Mouse (Mus musculus): ENCODE results near the gene Smg1. TPM values are rescaled to one million over a fixed set of nuclear protein-coding genes. Genes with fewer than 3 reads are reported as not detected.

The Smg1 gene
- total RNA-seq, 2 experiments from 2014 or later: 66.7 to 76.8 TPM

- DNase-seq (ENCODE audit: low spot score in 2 of 2): no peak
These were observed 99.9 kb downstream of the Smg1 start for GRCm38 (mm10) chr7:118143602-118144001.

- DNase-seq (ENCODE audit: low spot score in 2 of 2): no peak
These were observed 100.3 kb downstream of the Smg1 start for GRCm38 (mm10) chr7:118143123-118143522.

GRCm38 (mm10) chr7:118141271-118141670 is 102.2 kb downstream of the Smg1 start:
- DNase-seq (ENCODE audit: low spot score in 2 of 2): no peak

- DNase-seq (ENCODE audit: low spot score in 2 of 2): no peak
These were observed 108.3 kb downstream of the Smg1 start for GRCm38 (mm10) chr7:118135128-118135527.

- peak; percentile 95 for DNase-seq (ENCODE audit: low spot score in 2 of 2)
These were observed 113.9 kb downstream of the Smg1 start, which contains the start of gene Arl6ip1 for GRCm38 (mm10) chr7:118129430-118130041. Gene Arl6ip1, minus strand, starts transcription at chr7:118129662.

- no peak for DNase-seq (ENCODE audit: low spot score in 2 of 2)
These were observed 114.5 kb downstream of the Smg1 start for GRCm38 (mm10) chr7:118128925-118129429.

- no peak for DNase-seq (ENCODE audit: low spot score in 2 of 2)
These were observed 117.1 kb downstream of the Smg1 start for GRCm38 (mm10) chr7:118126219-118126875.

- DNase-seq (ENCODE audit: low spot score in 2 of 2): no peak
These were observed 117.7 kb downstream of the Smg1 start for GRCm38 (mm10) chr7:118125736-118126135.

- no peak for DNase-seq (ENCODE audit: low spot score in 2 of 2)
These were observed 119.7 kb downstream of the Smg1 start for GRCm38 (mm10) chr7:118123512-118124411.

- DNase-seq (ENCODE audit: low spot score in 2 of 2): no peak
These were observed 121.2 kb downstream of the Smg1 start for GRCm38 (mm10) chr7:118122235-118122634.

GRCm38 (mm10) chr7:118120654-118121053 is 122.8 kb downstream of the Smg1 start:
- DNase-seq (ENCODE audit: low spot score in 2 of 2): no peak

GRCm38 (mm10) chr7:118119946-118120345 is 123.5 kb downstream of the Smg1 start:
- no peak for DNase-seq (ENCODE audit: low spot score in 2 of 2)

GRCm38 (mm10) chr7:118119142-118119541 is 124.3 kb downstream of the Smg1 start:
- DNase-seq (ENCODE audit: low spot score in 2 of 2): no peak

GRCm38 (mm10) chr7:118118426-118118825 is 125.0 kb downstream of the Smg1 start:
- no peak for DNase-seq (ENCODE audit: low spot score in 2 of 2)

GRCm38 (mm10) chr7:118117539-118118210 is 125.8 kb downstream of the Smg1 start:
- DNase-seq (ENCODE audit: low spot score in 2 of 2): no peak

- no peak for DNase-seq (ENCODE audit: low spot score in 2 of 2)
These were observed 126.5 kb downstream of the Smg1 start for GRCm38 (mm10) chr7:118116787-118117538.

- DNase-seq (ENCODE audit: low spot score in 2 of 2): peak; percentile 93 to 94
These were observed 127.4 kb downstream of the Smg1 start, which contains the start of gene Rps15a for GRCm38 (mm10) chr7:118115877-118116568. Gene Rps15a, minus strand, starts transcription at chr7:118116188.

GRCm38 (mm10) chr7:118115533-118115876 is 128.0 kb downstream of the Smg1 start:
- no peak for DNase-seq (ENCODE audit: low spot score in 2 of 2)

GRCm38 (mm10) chr7:118113541-118114297 is 129.8 kb downstream of the Smg1 start:
- DNase-seq (ENCODE audit: low spot score in 2 of 2): no peak

All from layer of hippocampus, postnatal 10 days (tissue).